Mouse (Mus musculus) adipose tissue, adult 10 weeks (tissue): ENCODE results near the gene Casp8. TPM values are rescaled to one million over a fixed set of nuclear protein-coding genes. Genes with fewer than 3 reads are reported as not detected.

Experiments
- polyA plus RNA-seq: library from polyadenylated mRNA; stranded (reverse); fragments of 350-450 nt; fragmentation: Illumina TruSeq; extraction: RNeasy Lipid Tissue Mini Kit (QIAGEN cat#74804); gene quantifications from one replicate; pipeline ENCODE4 v1.2.3, GENCODE M21; 2014; ENCODE audit warnings: low read depth, low replicate concordance

Gene Casp8
- 33.7 TPM for polyA plus RNA-seq

DNA sequence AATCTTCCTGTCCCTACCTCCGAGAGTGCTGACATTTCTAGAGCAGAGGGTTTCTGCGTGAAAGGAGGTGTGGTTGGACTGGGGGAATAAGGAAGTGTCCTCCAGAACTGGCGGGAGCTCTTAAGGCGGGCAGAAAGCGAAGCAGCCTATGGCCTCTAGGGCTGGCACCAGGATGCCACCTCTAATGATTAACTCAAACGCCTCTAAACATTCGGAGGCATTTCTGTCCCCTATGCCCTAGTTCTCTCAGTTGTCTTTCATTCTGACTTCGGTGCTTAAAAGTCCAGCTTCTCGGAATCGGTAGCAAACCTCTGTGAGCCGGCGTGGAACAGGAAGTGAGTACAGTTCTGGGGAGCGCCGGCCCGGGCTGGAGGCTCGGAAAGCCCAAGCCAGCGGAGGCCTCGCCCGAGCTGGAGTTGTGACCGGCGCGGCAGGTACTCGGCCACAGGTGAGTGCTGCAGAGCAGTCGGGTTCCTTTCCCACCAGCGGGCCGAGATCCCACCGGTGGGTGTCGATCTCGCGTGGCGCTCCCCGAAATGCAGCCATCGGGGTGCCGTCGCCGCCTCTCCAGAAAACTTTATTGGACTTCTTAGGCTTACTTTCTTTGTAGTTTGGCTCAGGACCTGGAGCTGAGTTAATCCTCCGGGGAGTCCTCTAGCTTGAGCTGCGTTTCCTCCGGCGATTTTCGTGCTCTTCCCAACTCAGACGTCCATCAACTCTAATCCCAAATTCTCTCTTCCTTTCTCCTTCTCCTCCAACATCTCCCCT lies at the start of gene Casp8:
Casp8 (plus strand) TSS at position 84 of the 768 bp plus-strand sequence.

Other genes starting within 250 kb of the Casp8 start
- 8.9 TPM for gene Fam126b, start 209.1 kb upstream of the Casp8 start, polyA plus RNA-seq
- 143 TPM for gene Ndufb3, start 209.0 kb upstream of the Casp8 start, polyA plus RNA-seq
- gene Als2cr12, start 99.4 kb upstream of the Casp8 start, polyA plus RNA-seq: 12.3 TPM
- gene Cflar, start 83.9 kb upstream of the Casp8 start, polyA plus RNA-seq: 62.6 TPM
- gene Trak2, start 178.1 kb downstream of the Casp8 start, polyA plus RNA-seq: 33.2 TPM
- gene Stradb, start 178.1 kb downstream of the Casp8 start, polyA plus RNA-seq: 30.5 TPM